Mouse (Mus musculus) lung, postnatal 25 days (tissue): ENCODE results near the gene Zfp804a.

Source experiments
- DNase-seq: peaks from one replicate; pipeline ENCODE4 v3.0.0; 2022; ENCODE audit warnings: low spot score

Gene Zfp804a

GRCm38 (mm10) chr2:82053185-82053891, at the start of gene Zfp804a:
Gene Zfp804a, plus strand, starts transcription at chr2:82053222.
- no peak for DNase-seq

- DNase-seq: no peak
Measured at GRCm38 (mm10) chr2:82051635-82052034, 1.4 kb upstream of the Zfp804a start.

- no peak for DNase-seq
Measured at GRCm38 (mm10) chr2:82052338-82053184, 461 bp upstream of the Zfp804a start.

- DNase-seq: no peak
Measured at GRCm38 (mm10) chr2:82054446-82054845, 1.4 kb downstream of the Zfp804a start.

- DNase-seq: no peak
Measured at GRCm38 (mm10) chr2:82064671-82065070, 11.6 kb downstream of the Zfp804a start.

- DNase-seq: no peak
Measured at GRCm38 (mm10) chr2:82067912-82068311, 14.9 kb downstream of the Zfp804a start.

GRCm38 (mm10) chr2:82069172-82069571, 16.1 kb downstream of the Zfp804a start:
- DNase-seq: no peak

- no peak for DNase-seq
Measured at GRCm38 (mm10) chr2:82076883-82077282, 23.9 kb downstream of the Zfp804a start.

- no peak for DNase-seq
Measured at GRCm38 (mm10) chr2:82078287-82078994, 25.4 kb downstream of the Zfp804a start.

GRCm38 (mm10) chr2:82080678-82081077, 27.7 kb downstream of the Zfp804a start:
- DNase-seq: no peak

GRCm38 (mm10) chr2:82113148-82113547, 60.1 kb downstream of the Zfp804a start:
- DNase-seq: no peak

- no peak for DNase-seq
Measured at GRCm38 (mm10) chr2:82113650-82114049, 60.6 kb downstream of the Zfp804a start.

GRCm38 (mm10) chr2:82119577-82119976, 66.6 kb downstream of the Zfp804a start:
- no peak for DNase-seq

- no peak for DNase-seq
Measured at GRCm38 (mm10) chr2:82178693-82179092, 125.7 kb downstream of the Zfp804a start.

GRCm38 (mm10) chr2:82181010-82181409, 128.0 kb downstream of the Zfp804a start:
- DNase-seq: no peak

GRCm38 (mm10) chr2:82199901-82200300, 146.9 kb downstream of the Zfp804a start:
- no peak for DNase-seq

GRCm38 (mm10) chr2:82200616-82201015, 147.6 kb downstream of the Zfp804a start:
- DNase-seq: no peak

- no peak for DNase-seq
Measured at GRCm38 (mm10) chr2:82210605-82211004, 157.6 kb downstream of the Zfp804a start.

GRCm38 (mm10) chr2:82211972-82212371, 158.9 kb downstream of the Zfp804a start:
- no peak for DNase-seq

GRCm38 (mm10) chr2:82217873-82218272, 164.9 kb downstream of the Zfp804a start:
- no peak for DNase-seq

- DNase-seq: no peak
Measured at GRCm38 (mm10) chr2:82246020-82246419, 193.0 kb downstream of the Zfp804a start.

- DNase-seq: no peak
Measured at GRCm38 (mm10) chr2:82246902-82247522, 194.0 kb downstream of the Zfp804a start.
